Mouse (Mus musculus): ENCODE measurements around the gene Calcoco1. TPM values are rescaled to one million over a fixed set of nuclear protein-coding genes. Genes with fewer than 3 reads are reported as not detected.

Calcoco1 gene
- 32.2 and 33.1 TPM in 2 replicates for polyA plus RNA-seq (2014; fragmentation: Nextera tagmentation; extraction: Ambion mirVana)

- Histone ChIP-seq H3K27me3 (ENCODE audit: control insufficient read depth, insufficient read depth, low read length) (no peaks in the 10 kb centered on the region), H3K27ac (0 out of 2 replicates have a peak within 1 kb of the TSS, but pooled peaks have one; percentile 29), H3K9ac (peak within 1 kb of the TSS; percentile 61), H3K9me3 (ENCODE audit: control insufficient read depth, low read length) (no peaks in the 10 kb centered on the region), H3K36me3 (replicated peaks; ENCODE audit: control insufficient read depth, insufficient read depth) (peaks cover 19% of the 10 kb centered on the region), H3K4me1 (replicated peaks; ENCODE audit: control insufficient read depth, insufficient read depth, low read length) (peaks cover 8% of the 10 kb centered on the region; the same call in 1 of the 2 replicates), H3K4me2 (replicated peaks) (peak within 1 kb of the TSS; percentile 68), H3K4me3 (replicated peaks; ENCODE audit: low read length) (peak within 1 kb of the TSS; percentile 51)
- ATAC-seq (ENCODE audit: low FRiP score) = peak; percentile 99
- under 1% methylated on average over 27 of the region's 27 CpGs for WGBS
- DNase-seq (ENCODE audit: low spot score) = peak; percentile 98
These were observed at the start of gene Calcoco1 for GRCm38 (mm10) chr15:102721980-102722475. Gene Calcoco1 (minus strand): TSS chr15:102722178.

- 51% methylated on average over 7 of the region's 7 CpGs for WGBS
- no peaks in the 10 kb centered on the region for H3K9me3 ChIP-seq (ENCODE audit: control insufficient read depth, low read length)
- no peak overlapping the region for H3K27ac ChIP-seq
- H3K9ac ChIP-seq = no peak overlapping the region
- DNase-seq (ENCODE audit: low spot score) (no peak), ATAC-seq (ENCODE audit: low FRiP score) (no peak)
- H3K4me3 ChIP-seq (replicated peaks; ENCODE audit: low read length) = no peak overlapping the region
- no peak overlapping the region for H3K4me2 ChIP-seq (replicated peaks)
- no peaks in the 10 kb centered on the region for H3K27me3 ChIP-seq (ENCODE audit: control insufficient read depth, insufficient read depth, low read length)
- no peaks in the 10 kb centered on the region for H3K4me1 ChIP-seq (replicated peaks; ENCODE audit: control insufficient read depth, insufficient read depth, low read length)
- no peaks in the 10 kb centered on the region for H3K36me3 ChIP-seq (replicated peaks; ENCODE audit: control insufficient read depth, insufficient read depth)
These were observed 48.9 kb upstream of the Calcoco1 start for GRCm38 (mm10) chr15:102770866-102771265.

- H3K4me3 ChIP-seq (replicated peaks; ENCODE audit: low read length) = no peak overlapping the region
- DNase-seq (ENCODE audit: low spot score) (no peak), ATAC-seq (ENCODE audit: low FRiP score) (no peak)
- peaks cover 34% of the 10 kb centered on the region for H3K27me3 ChIP-seq (ENCODE audit: control insufficient read depth, insufficient read depth, low read length)
- WGBS = 47% methylated on average over 2 of the region's 2 CpGs
- no peak overlapping the region for H3K27ac ChIP-seq
- no peaks in the 10 kb centered on the region for H3K9me3 ChIP-seq (ENCODE audit: control insufficient read depth, low read length)
- H3K9ac ChIP-seq = no peak overlapping the region
- no peaks in the 10 kb centered on the region for H3K4me1 ChIP-seq (replicated peaks; ENCODE audit: control insufficient read depth, insufficient read depth, low read length)
- no peaks in the 10 kb centered on the region for H3K36me3 ChIP-seq (replicated peaks; ENCODE audit: control insufficient read depth, insufficient read depth)
- no peak overlapping the region for H3K4me2 ChIP-seq (replicated peaks)
These were observed 43.2 kb upstream of the Calcoco1 start for GRCm38 (mm10) chr15:102765207-102765606.

GRCm38 (mm10) chr15:102761745-102762378 lies 39.9 kb upstream of the Calcoco1 start:
- Histone ChIP-seq H3K4me1 (replicated peaks; ENCODE audit: control insufficient read depth, insufficient read depth, low read length) (no peaks in the 10 kb centered on the region), H3K27me3 (ENCODE audit: control insufficient read depth, insufficient read depth, low read length) (peaks cover 45% of the 10 kb centered on the region), H3K36me3 (replicated peaks; ENCODE audit: control insufficient read depth, insufficient read depth) (no peaks in the 10 kb centered on the region), H3K4me3 (replicated peaks; ENCODE audit: low read length) (no peak overlapping the region), H3K4me2 (replicated peaks) (no peak overlapping the region), H3K9ac (no peak overlapping the region), H3K9me3 (ENCODE audit: control insufficient read depth, low read length) (no peaks in the 10 kb centered on the region), H3K27ac (no peak overlapping the region)
- ATAC-seq (ENCODE audit: low FRiP score) = peak; percentile 73
- peak; percentile 78 for DNase-seq (ENCODE audit: low spot score)
- WGBS = 14% methylated on average over 7 of the region's 7 CpGs

- Histone ChIP-seq H3K27ac (no peak overlapping the region), H3K4me1 (replicated peaks; ENCODE audit: control insufficient read depth, insufficient read depth, low read length) (0 out of 2 replicates have a peak, but pooled peaks cover 9% of the 10 kb centered on the region), H3K36me3 (replicated peaks; ENCODE audit: control insufficient read depth, insufficient read depth) (no peaks in the 10 kb centered on the region), H3K4me3 (replicated peaks; ENCODE audit: low read length) (no peak overlapping the region), H3K9ac (no peak overlapping the region), H3K4me2 (replicated peaks) (no peak overlapping the region), H3K9me3 (ENCODE audit: control insufficient read depth, low read length) (no peaks in the 10 kb centered on the region), H3K27me3 (ENCODE audit: control insufficient read depth, insufficient read depth, low read length) (peaks cover 41% of the 10 kb centered on the region)
- no peak for DNase-seq (ENCODE audit: low spot score)
- no peak for ATAC-seq (ENCODE audit: low FRiP score)
- 100% methylated on average over 1 of the region's 1 CpGs for WGBS
These were observed 35.7 kb upstream of the Calcoco1 start for GRCm38 (mm10) chr15:102757686-102758085.

GRCm38 (mm10) chr15:102755053-102755452 lies 33.1 kb upstream of the Calcoco1 start:
- no peak overlapping the region for H3K4me3 ChIP-seq (replicated peaks; ENCODE audit: low read length)
- no peak for ATAC-seq (ENCODE audit: low FRiP score)
- H3K9ac ChIP-seq = no peak overlapping the region
- no peak for DNase-seq (ENCODE audit: low spot score)
- H3K36me3 ChIP-seq (replicated peaks; ENCODE audit: control insufficient read depth, insufficient read depth) = no peaks in the 10 kb centered on the region
- H3K4me1 ChIP-seq (replicated peaks; ENCODE audit: control insufficient read depth, insufficient read depth, low read length) = 0 out of 2 replicates have a peak, but pooled peaks cover 9% of the 10 kb centered on the region
- WGBS = 41% methylated on average over 5 of the region's 5 CpGs
- peak overlapping the region; percentile 79 for H3K27ac ChIP-seq
- no peak overlapping the region for H3K4me2 ChIP-seq (replicated peaks)
- peaks cover 33% of the 10 kb centered on the region for H3K27me3 ChIP-seq (ENCODE audit: control insufficient read depth, insufficient read depth, low read length)
- no peaks in the 10 kb centered on the region for H3K9me3 ChIP-seq (ENCODE audit: control insufficient read depth, low read length)

GRCm38 (mm10) chr15:102754361-102754760 lies 32.4 kb upstream of the Calcoco1 start:
- DNase-seq (ENCODE audit: low spot score) (no peak), ATAC-seq (ENCODE audit: low FRiP score) (no peak)
- no peak overlapping the region for H3K4me2 ChIP-seq (replicated peaks)
- 0 out of 2 replicates have a peak, but pooled peaks cover 9% of the 10 kb centered on the region for H3K4me1 ChIP-seq (replicated peaks; ENCODE audit: control insufficient read depth, insufficient read depth, low read length)
- peaks cover 29% of the 10 kb centered on the region for H3K27me3 ChIP-seq (ENCODE audit: control insufficient read depth, insufficient read depth, low read length)
- WGBS = 35% methylated on average over 7 of the region's 7 CpGs
- no peaks in the 10 kb centered on the region for H3K9me3 ChIP-seq (ENCODE audit: control insufficient read depth, low read length)
- peak overlapping the region; percentile 79 for H3K27ac ChIP-seq
- H3K9ac ChIP-seq = peak overlapping the region; percentile 36; the same call in 1 of the 2 replicates
- no peak overlapping the region for H3K4me3 ChIP-seq (replicated peaks; ENCODE audit: low read length)
- H3K36me3 ChIP-seq (replicated peaks; ENCODE audit: control insufficient read depth, insufficient read depth) = no peaks in the 10 kb centered on the region

GRCm38 (mm10) chr15:102753170-102753569 lies 31.2 kb upstream of the Calcoco1 start:
- Histone ChIP-seq H3K4me3 (replicated peaks; ENCODE audit: low read length) (no peak overlapping the region), H3K4me1 (replicated peaks; ENCODE audit: control insufficient read depth, insufficient read depth, low read length) (peaks cover 9% of the 10 kb centered on the region; the same call in 1 of the 2 replicates), H3K9ac (no peak overlapping the region), H3K4me2 (replicated peaks) (0 out of 2 replicates have a peak overlapping the region, but pooled peaks have one; percentile 4), H3K36me3 (replicated peaks; ENCODE audit: control insufficient read depth, insufficient read depth) (no peaks in the 10 kb centered on the region), H3K27ac (peak overlapping the region; percentile 79), H3K9me3 (ENCODE audit: control insufficient read depth, low read length) (no peaks in the 10 kb centered on the region), H3K27me3 (ENCODE audit: control insufficient read depth, insufficient read depth, low read length) (peaks cover 33% of the 10 kb centered on the region)
- ATAC-seq (ENCODE audit: low FRiP score) (peak; percentile 26; the same call in 1 of the 2 replicates), DNase-seq (ENCODE audit: low spot score) (peak; percentile 77)
- 4% methylated on average over 13 of the region's 13 CpGs for WGBS

GRCm38 (mm10) chr15:102752164-102752563 lies 30.2 kb upstream of the Calcoco1 start:
- Histone ChIP-seq H3K27ac (no peak overlapping the region), H3K4me1 (replicated peaks; ENCODE audit: control insufficient read depth, insufficient read depth, low read length) (peaks cover 19% of the 10 kb centered on the region), H3K4me3 (replicated peaks; ENCODE audit: low read length) (no peak overlapping the region), H3K4me2 (replicated peaks) (no peak overlapping the region), H3K9ac (no peak overlapping the region), H3K9me3 (ENCODE audit: control insufficient read depth, low read length) (no peaks in the 10 kb centered on the region), H3K27me3 (ENCODE audit: control insufficient read depth, insufficient read depth, low read length) (peaks cover 39% of the 10 kb centered on the region), H3K36me3 (replicated peaks; ENCODE audit: control insufficient read depth, insufficient read depth) (no peaks in the 10 kb centered on the region)
- DNase-seq (ENCODE audit: low spot score) (no peak), ATAC-seq (ENCODE audit: low FRiP score) (no peak)
- WGBS = 74% methylated on average over 1 of the region's 1 CpGs
